Mouse (Mus musculus): ENCODE data around the gene Ifngr1.

DNA sequence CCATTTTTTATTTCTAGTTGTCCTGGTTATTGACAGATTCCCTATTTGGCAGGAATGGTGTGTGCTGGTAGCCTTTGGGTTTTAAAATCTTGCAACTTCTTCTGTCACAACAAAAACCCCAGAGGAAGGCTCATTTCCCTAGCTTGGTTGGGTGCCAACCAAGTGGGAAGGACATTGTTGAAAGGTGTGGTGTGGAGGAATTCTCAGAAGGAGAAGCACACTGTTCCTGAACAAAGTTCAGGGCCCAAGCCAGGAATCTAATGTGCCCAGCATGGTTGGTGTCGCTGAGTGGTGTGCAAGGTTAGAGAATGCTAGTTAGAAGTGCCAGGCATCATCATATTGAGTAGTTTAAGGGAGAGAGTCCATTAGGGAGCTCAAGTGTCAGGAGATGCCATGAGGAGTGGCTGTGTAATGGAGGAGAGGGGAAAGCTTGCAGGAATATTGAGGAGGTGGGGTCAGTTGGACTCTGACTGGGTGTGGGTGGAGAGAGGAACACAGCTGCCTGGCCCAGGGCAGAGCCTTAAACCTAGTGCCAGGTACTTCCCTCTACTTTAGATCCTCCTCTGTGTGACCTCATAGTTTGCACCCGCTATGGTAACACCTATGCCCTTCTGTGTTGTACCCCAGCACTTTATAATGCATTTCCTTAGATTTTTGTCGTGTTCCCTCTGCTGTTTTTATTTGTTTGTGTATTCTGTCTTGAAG is 2.6 kb downstream of the Ifngr1 start:
- TF ChIP-seq CTCF (IDR thresholded peaks at IDR 0.05; ENCODE audit: borderline replicate concordance, control insufficient read depth, extremely low read depth, insufficient read depth, low read length, poor library complexity) (no peak), POLR2A (IDR thresholded peaks at IDR 0.05; ENCODE audit: control insufficient read depth, extremely low read depth, insufficient read depth, low read length, poor library complexity) (no peak)

Data from thymus, adult 2 months (tissue).